Mouse (Mus musculus) bone marrow, adult 2 months (tissue): ENCODE measurements around the gene Ncoa4.

ENCODE experiments used
- CTCF ChIP-seq: fragments of 200-500 bp; IDR thresholded peaks from 2 replicates; pipeline ENCODE4 v1.5.1; 2011; ENCODE audit warnings: low read length, control low read depth; ENCODE audit not compliant: control insufficient read depth, insufficient read depth
- POLR2A ChIP-seq: fragments of 200-500 bp; IDR thresholded peaks from 2 replicates; pipeline ENCODE4 v1.6.1; 2011; ENCODE audit warnings: low read depth, mild to moderate bottlenecking, control low read depth, low read length, borderline replicate concordance; ENCODE audit not compliant: control insufficient read depth

DNA sequence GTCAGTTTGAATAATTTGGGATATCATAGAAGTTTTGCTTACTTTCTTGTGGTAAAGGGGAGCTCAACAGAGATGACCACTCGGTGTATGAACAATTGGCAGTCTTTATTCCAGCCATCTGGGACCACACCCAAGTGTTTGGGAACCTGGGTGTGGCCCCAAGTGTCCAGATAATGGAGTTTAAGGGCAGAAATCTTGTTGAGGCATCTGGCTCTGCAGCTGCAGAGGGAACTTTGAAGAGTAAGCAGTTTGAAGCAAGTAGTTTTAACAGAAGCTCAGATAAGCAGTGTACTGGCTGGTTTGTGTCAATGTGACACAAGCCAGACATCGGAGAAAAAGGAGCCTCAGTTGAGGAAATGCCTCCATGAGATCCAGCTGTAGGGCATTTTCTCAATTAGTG lies 25.4 kb upstream of the Ncoa4 start:
- no peak for TF ChIP-seq CTCF
- TF ChIP-seq POLR2A: no peak
